Mouse (Mus musculus): ENCODE data around the gene Gfap. TPM values are rescaled to one million over a fixed set of nuclear protein-coding genes. Genes with fewer than 3 reads are reported as not detected.

Gfap gene
- total RNA-seq (2021): under 1 TPM in 1 of 2 experiments, not detected in 1; 0.26 TPM
- long read RNA-seq, experiment 1: 0 reads
- long read RNA-seq, experiment 2, partial matches to known transcripts: 1 of 1 reads
- long read RNA-seq, experiment 2, other reads (novel, unspliced or antisense): 0 of 1 reads

- DNase-seq (ENCODE audit: low spot score in 2 of 2): peak; percentile 72 to 82
Measured at GRCm38 (mm10) chr11:102900763-102901162, at the start of gene Gfap. Gene Gfap (minus strand): TSS chr11:102900912.

GRCm38 (mm10) chr11:102948043-102948961, 47.6 kb upstream of the Gfap start:
- no peak for DNase-seq (ENCODE audit: low spot score in 2 of 2)

DNA sequence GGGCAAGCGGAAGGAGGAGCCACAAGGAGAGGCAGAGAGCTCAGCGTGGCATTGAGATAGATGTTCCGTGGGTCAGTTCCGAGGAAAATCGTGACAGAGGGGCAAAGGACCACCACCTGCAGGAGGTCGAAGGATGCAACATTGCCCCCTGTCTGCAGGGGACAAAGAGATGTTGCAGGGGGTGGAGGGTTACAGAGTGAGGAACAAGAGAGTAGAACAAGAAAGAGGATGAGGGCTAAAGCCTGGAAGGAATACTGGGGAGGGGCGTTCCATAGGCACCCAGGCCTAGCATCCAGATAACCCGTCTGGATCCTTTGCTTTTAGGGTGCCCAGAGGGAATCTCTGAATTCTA, 46.3 kb upstream of the Gfap start:
- no peak for DNase-seq (ENCODE audit: low spot score in 2 of 2)

DNA sequence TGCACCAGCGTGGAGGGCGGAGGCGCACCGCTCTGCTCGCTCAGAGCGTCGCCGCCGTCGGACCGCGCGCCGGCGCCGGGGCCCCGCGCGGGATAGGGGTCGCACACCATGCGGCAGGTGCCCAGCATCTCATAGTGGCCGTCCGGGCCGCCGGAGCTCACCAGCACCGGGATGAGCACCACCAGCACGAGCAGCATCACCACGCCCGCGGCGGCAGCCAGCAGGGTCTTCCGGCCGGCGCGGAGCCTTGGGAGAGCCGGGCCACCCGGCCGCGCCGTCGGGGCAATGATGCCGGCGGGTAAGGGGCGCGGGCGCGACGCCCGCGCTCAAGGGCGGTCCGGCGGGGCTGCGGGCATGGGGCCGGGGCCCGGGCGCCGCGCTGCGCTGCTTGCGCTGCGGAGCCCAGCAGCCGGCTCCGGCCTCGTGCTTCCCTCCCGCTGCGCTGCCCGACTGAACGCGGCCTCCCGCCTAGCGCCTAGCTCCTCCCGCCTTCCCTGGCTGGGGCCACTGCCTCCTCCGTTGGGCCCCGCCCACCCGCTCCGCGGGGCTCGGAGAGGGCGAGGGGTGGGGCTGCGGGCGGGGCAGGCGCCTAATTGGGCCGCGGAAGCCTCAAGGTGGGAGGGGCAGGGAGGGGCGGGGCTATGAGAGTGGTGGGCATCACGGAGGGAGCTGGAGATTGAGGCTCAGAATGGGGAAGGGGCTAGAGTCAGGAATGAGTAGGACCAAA, 45.7 kb upstream of the Gfap start, which contains the start of gene C1ql1:
TSS of gene C1ql1 (minus strand) at position 424 of the 727 bp plus-strand sequence.
- peak; percentile 71 to 86 for DNase-seq (ENCODE audit: low spot score in 2 of 2)

GRCm38 (mm10) chr11:102945306-102946264, 44.9 kb upstream of the Gfap start:
- DNase-seq (ENCODE audit: low spot score in 2 of 2): no peak

- no peak for DNase-seq (ENCODE audit: low spot score in 2 of 2)
Measured at GRCm38 (mm10) chr11:102941236-102941635, 40.5 kb upstream of the Gfap start.

DNA sequence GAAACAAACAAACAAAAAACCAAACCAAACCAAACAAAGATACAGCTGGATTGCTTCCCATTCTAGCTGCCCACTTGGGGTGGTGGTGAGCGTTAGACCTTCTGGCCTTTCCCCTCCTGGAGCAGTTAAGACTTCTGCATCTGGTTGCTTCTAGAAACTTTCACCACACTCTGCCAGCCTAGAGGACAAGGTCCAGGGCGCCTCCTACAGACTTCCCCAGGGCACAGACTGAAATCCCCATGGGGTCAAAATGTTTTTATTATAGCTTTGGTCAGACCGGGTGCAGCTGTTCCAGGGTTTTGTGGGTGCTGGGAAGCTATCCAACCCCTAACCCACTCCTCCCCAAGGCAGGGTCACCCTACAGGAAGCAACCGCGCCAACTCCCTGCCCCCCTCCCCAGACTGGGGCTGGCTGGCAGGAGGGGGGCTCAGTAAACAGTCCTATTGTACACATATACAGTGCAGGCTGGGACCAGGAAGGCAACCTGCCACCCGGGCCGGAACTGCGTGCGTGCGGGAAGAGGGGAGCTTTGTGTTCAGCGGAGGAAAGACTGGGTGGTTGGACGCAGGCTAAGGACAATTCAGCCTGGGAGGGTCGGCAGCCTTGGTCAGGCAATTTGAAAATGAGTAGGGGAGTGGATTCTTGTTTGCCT, 38.4 kb upstream of the Gfap start:
- DNase-seq (ENCODE audit: low spot score in 2 of 2): no peak

DNA sequence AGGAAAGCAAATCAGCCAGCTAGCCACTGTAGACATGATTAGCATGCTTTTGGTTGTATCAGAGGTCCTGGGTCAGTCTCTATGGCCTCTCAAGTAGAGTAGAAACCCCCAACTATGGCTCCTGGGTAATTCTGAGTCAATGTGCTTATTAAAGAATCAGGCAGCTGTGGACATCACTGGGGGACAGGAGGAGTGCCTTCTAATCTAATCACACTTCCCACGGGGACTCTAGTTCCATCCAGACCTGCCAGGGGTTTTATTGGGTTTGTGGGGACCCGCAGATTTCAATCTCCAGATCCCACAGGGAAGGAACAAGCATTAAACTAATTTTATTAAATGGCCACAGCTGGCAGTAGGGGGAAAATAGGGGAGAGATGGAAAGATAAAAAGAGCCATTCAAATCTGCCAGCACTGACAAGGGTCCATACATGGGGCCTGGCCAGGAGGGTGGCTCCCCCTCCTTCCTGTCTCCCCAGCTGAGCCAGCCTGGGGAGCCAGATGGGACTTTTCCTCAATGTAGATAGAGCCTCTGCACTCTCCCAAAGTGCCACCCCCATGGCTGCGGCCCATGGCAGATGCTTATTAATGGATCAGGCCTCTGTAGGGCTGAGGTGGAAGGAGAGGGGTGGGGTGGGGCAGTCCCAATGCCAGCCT, 36.9 kb upstream of the Gfap start:
- DNase-seq (ENCODE audit: low spot score in 2 of 2): no peak

DNA sequence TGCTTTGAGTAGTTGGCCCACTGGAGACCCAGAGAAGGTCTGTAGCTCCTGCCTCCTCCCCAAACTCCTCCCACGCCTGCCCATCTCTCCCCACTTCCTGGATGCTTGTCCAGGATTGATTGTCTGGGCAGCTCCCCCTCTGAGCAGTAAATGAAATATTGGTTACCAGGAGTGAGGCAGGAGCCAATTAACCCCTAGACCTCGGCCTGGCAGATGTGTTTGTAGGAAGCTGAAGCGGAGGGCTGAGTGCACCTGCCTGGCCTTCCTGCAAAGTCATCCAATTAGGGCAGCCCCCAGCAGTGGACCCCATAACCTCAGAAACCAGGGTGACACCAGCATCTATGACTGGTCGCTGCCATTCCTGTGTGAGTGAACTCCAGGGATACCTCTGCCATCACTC, 35.6 kb upstream of the Gfap start:
- DNase-seq (ENCODE audit: low spot score in 2 of 2): no peak

- DNase-seq (ENCODE audit: low spot score in 2 of 2): no peak
Measured at GRCm38 (mm10) chr11:102930672-102931071, 30.0 kb upstream of the Gfap start.

DNA sequence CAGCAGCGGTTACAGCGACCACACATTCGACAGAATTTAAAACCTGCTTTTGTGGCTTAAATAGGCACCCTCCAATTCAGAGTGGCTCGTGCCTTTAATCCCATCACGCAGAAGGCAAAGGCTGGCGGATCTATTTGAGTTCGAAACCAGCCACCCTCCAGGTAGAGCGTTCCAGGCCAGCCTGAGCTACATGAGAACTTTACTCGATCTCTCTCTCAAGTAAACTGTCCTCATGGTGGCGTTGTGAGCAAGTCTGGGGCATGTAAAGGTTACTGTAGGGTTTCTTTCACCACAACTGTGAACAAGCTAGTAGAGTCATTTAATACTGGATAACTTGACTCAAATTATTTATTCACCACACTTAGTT, 24.6 kb upstream of the Gfap start:
- DNase-seq (ENCODE audit: low spot score in 2 of 2): peak in 1 of 2 experiments; percentile 52

DNA sequence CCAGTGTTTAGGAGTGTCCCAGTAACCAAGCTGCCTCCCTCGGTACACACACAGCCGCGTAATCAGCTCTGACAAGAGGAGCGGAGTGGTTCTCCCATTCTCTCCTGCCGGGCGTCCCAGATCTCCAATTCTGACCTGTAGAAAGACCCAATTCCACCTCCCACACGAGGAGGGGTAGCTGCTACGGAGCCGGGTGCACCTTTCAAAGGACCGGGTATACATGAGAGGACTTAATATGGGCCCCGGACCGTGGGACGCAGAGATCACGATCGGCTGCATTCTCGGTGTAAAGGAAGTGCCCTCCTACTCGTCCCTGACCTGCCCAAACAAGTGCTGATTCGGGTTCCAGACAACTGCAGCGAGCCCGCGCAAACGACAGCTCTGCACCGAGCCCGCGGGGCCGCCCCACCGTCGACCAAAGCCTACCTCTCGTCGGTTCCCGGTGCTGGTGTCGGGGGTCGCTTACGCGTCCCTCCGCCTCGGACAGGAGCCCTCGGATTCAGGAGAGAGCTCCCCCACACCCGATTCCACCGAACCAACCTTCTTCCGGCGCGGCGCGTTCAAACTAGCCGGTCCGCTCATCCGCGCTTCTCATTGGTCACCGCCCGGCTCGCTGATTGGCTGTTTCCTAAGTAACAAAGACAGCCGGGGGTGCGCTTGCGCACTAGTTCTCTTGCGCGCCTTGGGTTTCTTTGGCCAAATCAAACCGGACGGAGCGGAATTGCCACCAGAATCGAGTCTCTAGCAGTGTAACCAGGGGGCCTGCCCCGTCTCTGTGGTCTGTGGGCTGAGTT, 24.0 kb upstream of the Gfap start, which contains the start of gene Kif18b:
TSS of gene Kif18b (minus strand) at position 568 of the 794 bp plus-strand sequence.
- peak; percentile 88 to 96 for DNase-seq (ENCODE audit: low spot score in 2 of 2)

GRCm38 (mm10) chr11:102921491-102921890, 20.8 kb upstream of the Gfap start:
- DNase-seq (ENCODE audit: low spot score in 2 of 2): no peak

- DNase-seq (ENCODE audit: low spot score in 2 of 2): no peak
Measured at GRCm38 (mm10) chr11:102918077-102918476, 17.4 kb upstream of the Gfap start.

GRCm38 (mm10) chr11:102915380-102915779, 14.7 kb upstream of the Gfap start:
- DNase-seq (ENCODE audit: low spot score in 2 of 2): no peak

DNA sequence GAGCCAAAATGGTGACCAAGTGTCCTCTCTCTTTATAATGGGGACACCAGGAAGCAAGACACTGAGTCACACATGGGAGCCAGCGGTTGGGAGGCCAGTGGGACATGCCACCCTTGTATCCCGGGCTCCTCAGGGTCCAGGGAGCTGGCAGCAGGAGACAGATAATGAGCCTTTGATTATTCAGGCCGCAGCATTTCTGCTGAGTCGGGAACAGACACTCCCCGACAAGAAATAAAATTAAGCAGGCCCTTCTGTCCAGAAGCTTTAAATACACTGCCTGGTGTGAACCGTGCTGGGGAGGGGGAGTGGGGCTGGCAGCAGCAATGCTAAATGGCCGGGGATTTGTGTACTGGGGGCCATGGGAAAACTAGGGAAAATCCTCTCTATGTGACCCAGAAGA, 10.7 kb upstream of the Gfap start:
- DNase-seq (ENCODE audit: low spot score in 2 of 2): no peak

- DNase-seq (ENCODE audit: low spot score in 2 of 2): no peak
Measured at GRCm38 (mm10) chr11:102903654-102904053, 2.9 kb upstream of the Gfap start.

- DNase-seq (ENCODE audit: low spot score in 2 of 2): no peak
Measured at GRCm38 (mm10) chr11:102902107-102902506, 1.4 kb upstream of the Gfap start.

GRCm38 (mm10) chr11:102901199-102901598, 487 bp upstream of the Gfap start:
- no peak for DNase-seq (ENCODE audit: low spot score in 2 of 2)
